10 mouse cellular contexts compared by ENCODE assay signal in genomic region chr19:46727140-46727736, GRCm38 (mm10). TPM values are rescaled to one million over a fixed set of nuclear protein-coding genes. Genes with fewer than 3 reads are reported as not detected.
A peak's percentile ranks its signal among the peaks of the same experiment; 100 is the strongest.
DNase-seq lines count a peak whose midpoint lies in the region; ATAC-seq and TF ChIP-seq lines count a peak whose summit lies in the region.
"Had no signal": no experiment of that assay in that cellular context is flagged by ENCODE, and none has a peak within 500 bp of the region (broad histone marks: within the 10 kb centered on the region; RNA-seq: fewer than 3 reads in every experiment).

No protein-coding gene starts in this region.

- H3K4me3 ChIP-seq in hindbrain, postnatal 0 days (ENCODE audit: low read length): no peak overlapping the region
- H3K4me3 ChIP-seq in liver, embryonic 15.5 days (replicated peaks): no peak overlapping the region
- H3K4me3 ChIP-seq: lung, embryonic 15.5 days had no signal

- H3K9ac ChIP-seq in hindbrain, postnatal 0 days (replicated peaks; ENCODE audit: low read length): no peak overlapping the region
- no peak overlapping the region for H3K9ac ChIP-seq in liver, embryonic 15.5 days
- H3K9ac ChIP-seq: lung, embryonic 15.5 days had no signal

- no peak; the same call in 1 of the 2 replicates for ATAC-seq in hindbrain, postnatal 0 days
- peak; percentile 67 for ATAC-seq in liver, embryonic 15.5 days (ENCODE audit: insufficient read depth)
- ATAC-seq in granulocyte monocyte progenitor cell, adult 5-6 weeks (replicated peaks; ENCODE audit: poor library complexity, severe bottlenecking): no peak

- 47% methylated on average over 8 of the region's 8 CpGs for WGBS in hindbrain, postnatal 0 days
- 52% methylated on average over 8 of the region's 8 CpGs for WGBS in liver, embryonic 15.5 days (ENCODE audit: insufficient replicate concordance)

- peak; percentile 33 to 44 for DNase-seq in cerebellum, postnatal 14 days
- no peak for DNase-seq in cerebellum, adult 9-10 months
- peak; percentile 21 to 53 for DNase-seq in adrenal gland, postnatal 36 days
- peak; percentile 42 for DNase-seq in hindbrain, postnatal 0 days (ENCODE audit: low spot score)
- DNase-seq in frontal cortex, postnatal 36 days (ENCODE audit: low spot score in 2 of 2): no peak
- no peak for DNase-seq in right cerebral cortex, adult 18-20 months

- H3K4me2 ChIP-seq in hindbrain, postnatal 0 days (ENCODE audit: low read depth, low read length): no peak overlapping the region
- peak overlapping the region; percentile 49; the same call in 1 of the 2 replicates for H3K4me2 ChIP-seq in liver, embryonic 15.5 days
- H3K4me2 ChIP-seq: lung, embryonic 15.5 days had no signal

- H3K27ac ChIP-seq in hindbrain, postnatal 0 days: no peak overlapping the region
- H3K27ac ChIP-seq in liver, embryonic 15.5 days (replicated peaks): peak overlapping the region; percentile 29; the same call in 1 of the 2 replicates
- H3K27ac ChIP-seq: lung, embryonic 15.5 days had no signal

- no peak for TF ChIP-seq CTCF in hindbrain, postnatal 0 days (IDR thresholded peaks at IDR 0.05; ENCODE audit: low read depth)

- H3K27me3 ChIP-seq in hindbrain, postnatal 0 days (ENCODE audit: insufficient read depth, low read length): no peaks in the 10 kb centered on the region
- H3K27me3 ChIP-seq in liver, embryonic 15.5 days: no peaks in the 10 kb centered on the region
- H3K27me3 ChIP-seq: lung, embryonic 15.5 days had no signal

- H3K4me1 ChIP-seq in hindbrain, postnatal 0 days (ENCODE audit: insufficient read depth, low read length): no peaks in the 10 kb centered on the region
- peaks cover 19% of the 10 kb centered on the region for H3K4me1 ChIP-seq in liver, embryonic 15.5 days (replicated peaks)
- H3K4me1 ChIP-seq: lung, embryonic 15.5 days had no signal

- no peaks in the 10 kb centered on the region for H3K36me3 ChIP-seq in hindbrain, postnatal 0 days (ENCODE audit: insufficient read depth, low read length)
- peaks cover 7% of the 10 kb centered on the region; the same call in 1 of the 2 replicates for H3K36me3 ChIP-seq in liver, embryonic 15.5 days (replicated peaks)
- H3K36me3 ChIP-seq: lung, embryonic 15.5 days had no signal

- H3K9me3 ChIP-seq in hindbrain, postnatal 0 days (ENCODE audit: low read length): no peaks in the 10 kb centered on the region
- no peaks in the 10 kb centered on the region for H3K9me3 ChIP-seq in liver, embryonic 15.5 days (replicated peaks)
- H3K9me3 ChIP-seq: lung, embryonic 15.5 days had no signal

RNA-seq across cellular contexts. Expression of gene As3mt, which starts 20.0 kb away (rescaled TPM):
- total RNA-seq in adrenal gland, postnatal 36 days (2021): 100 to 1,000 TPM in 1 of 2 experiments, 10 to 100 TPM in 1; 93.6 to 101 TPM
- total RNA-seq in hindbrain, postnatal 0 days (2014; rRNA removed): 16.0 and 19.0 TPM in 2 replicates
- 32.9 and 34.9 TPM in 2 replicates for polyA plus RNA-seq in hindbrain, postnatal 0 days (2015; fragmentation: Nextera tagmentation; extraction: Ambion mirVana)
- 17.1 and 19.0 TPM in 2 replicates for polyA plus RNA-seq in liver, embryonic 15.5 days (2015; fragmentation: Nextera tagmentation; extraction: Ambion mirVana)
- 47.6 and 53.1 TPM in 2 replicates for total RNA-seq in granulocyte monocyte progenitor cell, adult 5-6 weeks (2014; fragmentation: Nextera tagmentation)
- total RNA-seq in granulocyte monocyte progenitor cell, adult 5-6 weeks (2017): 71.0 and 82.9 TPM in 2 replicates

RNA-seq across cellular contexts. Expression of gene Cnnm2, which starts 34.2 kb away (rescaled TPM):
- 10 to 100 TPM; 23.7 to 39.4 TPM for total RNA-seq in adrenal gland, postnatal 36 days (2021)
- total RNA-seq in hindbrain, postnatal 0 days (2014; rRNA removed): 45.7 and 47.2 TPM in 2 replicates
- polyA plus RNA-seq in hindbrain, postnatal 0 days (2015; fragmentation: Nextera tagmentation; extraction: Ambion mirVana): 9.5 and 9.6 TPM in 2 replicates
- polyA plus RNA-seq in liver, embryonic 15.5 days (2015; fragmentation: Nextera tagmentation; extraction: Ambion mirVana): 1.7 and 2.0 TPM in 2 replicates
- 5.3 and 12.1 TPM in 2 replicates for total RNA-seq in granulocyte monocyte progenitor cell, adult 5-6 weeks (2014; fragmentation: Nextera tagmentation)
- total RNA-seq in granulocyte monocyte progenitor cell, adult 5-6 weeks (2017): 7.2 and 8.0 TPM in 2 replicates

RNA-seq across cellular contexts. Expression of gene Borcs7, which starts 37.5 kb away (rescaled TPM):
- 10 to 100 TPM; 14.4 to 16.8 TPM for total RNA-seq in adrenal gland, postnatal 36 days (2021)
- 9.3 and 11.2 TPM in 2 replicates for total RNA-seq in hindbrain, postnatal 0 days (2014; rRNA removed)
- 37.1 and 38.9 TPM in 2 replicates for polyA plus RNA-seq in hindbrain, postnatal 0 days (2015; fragmentation: Nextera tagmentation; extraction: Ambion mirVana)
- 4.0 and 4.9 TPM in 2 replicates for polyA plus RNA-seq in liver, embryonic 15.5 days (2015; fragmentation: Nextera tagmentation; extraction: Ambion mirVana)
- total RNA-seq in granulocyte monocyte progenitor cell, adult 5-6 weeks (2014; fragmentation: Nextera tagmentation): 9.6 and 12.5 TPM in 2 replicates
- total RNA-seq in granulocyte monocyte progenitor cell, adult 5-6 weeks (2017): 5.4 TPM in 2 replicates

RNA-seq across cellular contexts. Expression of gene Cyp17a1, which starts 54.3 kb away (rescaled TPM):
- total RNA-seq in adrenal gland, postnatal 36 days (2021): 10 to 100 TPM in 1 of 2 experiments, 1 to 10 TPM in 1; 1.9 to 10.5 TPM
- total RNA-seq in hindbrain, postnatal 0 days (2014; rRNA removed): not detected in 2 replicates
- not detected in 2 replicates for polyA plus RNA-seq in hindbrain, postnatal 0 days (2015; fragmentation: Nextera tagmentation; extraction: Ambion mirVana)
- 1.8 TPM in 2 replicates for polyA plus RNA-seq in liver, embryonic 15.5 days (2015; fragmentation: Nextera tagmentation; extraction: Ambion mirVana)
- not detected in 2 replicates for total RNA-seq in granulocyte monocyte progenitor cell, adult 5-6 weeks (2014; fragmentation: Nextera tagmentation)
- not detected in 2 replicates for total RNA-seq in granulocyte monocyte progenitor cell, adult 5-6 weeks (2017)
- polyA plus RNA-seq: C2C12; lung, embryonic 15.5 days had no signal

Comparison
In these comparisons a context has a peak if more than half of its experiments do, and no peak if none do; other contexts are left out.
1. DNase-seq: peak in cerebellum, postnatal 14 days (2 of 2), adrenal gland, postnatal 36 days (2 of 2) and hindbrain, postnatal 0 days (single experiment); none in cerebellum, adult 9-10 months (single experiment), frontal cortex, postnatal 36 days (0 of 2) and right cerebral cortex, adult 18-20 months (single experiment).